Mouse (Mus musculus): ENCODE results near the gene Pgam5. TPM values are rescaled to one million over a fixed set of nuclear protein-coding genes. Genes with fewer than 3 reads are reported as not detected.

Pgam5 gene
- total and polyA plus RNA-seq, 2 experiments from 2014 or later = 39.6 to 76.6 TPM

DNA sequence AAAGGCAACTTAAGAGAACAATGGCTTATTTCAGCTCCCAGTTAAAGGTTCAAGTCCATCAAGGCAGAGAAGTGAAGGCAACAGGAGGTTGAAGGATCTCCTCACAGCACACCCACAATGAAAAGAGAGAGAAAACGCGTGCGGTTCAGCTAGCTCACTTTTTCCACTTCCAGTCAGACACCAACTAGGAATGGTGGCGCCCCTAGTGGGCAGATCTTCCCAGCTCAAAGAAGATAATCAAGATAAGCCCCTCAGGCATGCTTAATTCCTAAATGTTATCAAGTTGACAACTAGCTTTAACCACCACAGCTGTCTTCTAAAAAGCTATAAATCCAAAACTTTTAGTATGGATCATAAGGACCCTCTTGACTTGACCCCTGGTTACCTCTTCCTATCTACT lies 14.8 kb upstream of the Pgam5 start:
- WGBS = 6% methylated on average over 4 of the region's 4 CpGs
- no peaks in the 10 kb centered on the region for H3K9me3 ChIP-seq (replicated peaks; ENCODE audit: control insufficient read depth, low read length)
- ATAC-seq (ENCODE audit: insufficient read depth, low read depth) (no peak), DNase-seq (ENCODE audit: low spot score) (peak; percentile 17)
- peak; percentile 42 for TF ChIP-seq CTCF (IDR thresholded peaks at IDR 0.05; ENCODE audit: low read depth)
- TF ChIP-seq EP300 (IDR thresholded peaks at IDR 0.05; ENCODE audit: low read depth) = no peak
- H3K27me3 ChIP-seq (ENCODE audit: control insufficient read depth, insufficient read depth, low read length) = no peaks in the 10 kb centered on the region
- no peak overlapping the region for H3K27ac ChIP-seq (ENCODE audit: low read depth)
- H3K36me3 ChIP-seq (replicated peaks; ENCODE audit: control insufficient read depth, insufficient read depth, low read length) = peaks cover 5% of the 10 kb centered on the region
- peak overlapping the region; percentile 77; the same call in 1 of the 2 replicates for H3K9ac ChIP-seq (replicated peaks; ENCODE audit: low read depth, low read length)
- H3K4me1 ChIP-seq (ENCODE audit: control insufficient read depth, insufficient read depth) = peaks cover 9% of the 10 kb centered on the region
- H3K4me3 ChIP-seq (ENCODE audit: low read depth, low read length) = peak overlapping the region; percentile 71
- H3K4me2 ChIP-seq (ENCODE audit: low read depth, low read length) = peak overlapping the region; percentile 79

DNA sequence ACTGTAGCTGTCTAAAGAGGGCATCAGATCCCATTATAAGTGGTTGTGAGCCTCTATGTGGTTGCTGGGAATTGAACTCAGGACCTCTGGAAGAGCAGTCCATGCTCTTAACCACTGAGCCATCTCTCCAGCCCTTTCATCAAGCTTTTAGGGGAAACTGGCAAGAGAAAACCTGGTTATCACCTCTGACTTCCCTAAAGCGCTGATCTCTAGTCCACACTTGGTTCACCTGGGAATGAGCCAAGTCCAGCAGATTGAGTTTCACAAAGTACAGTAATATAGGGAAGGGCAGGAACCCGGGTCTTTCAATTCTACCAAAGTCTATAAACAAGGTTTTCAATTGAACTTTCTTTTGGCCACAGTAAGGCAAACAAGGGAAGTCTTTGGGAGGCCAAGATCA lies 12.3 kb upstream of the Pgam5 start:
- TF ChIP-seq EP300 (IDR thresholded peaks at IDR 0.05; ENCODE audit: low read depth) (no peak), CTCF (IDR thresholded peaks at IDR 0.05; ENCODE audit: low read depth) (no peak)
- Histone ChIP-seq H3K9me3 (replicated peaks; ENCODE audit: control insufficient read depth, low read length) (no peaks in the 10 kb centered on the region), H3K4me1 (ENCODE audit: control insufficient read depth, insufficient read depth) (peaks cover 9% of the 10 kb centered on the region), H3K9ac (replicated peaks; ENCODE audit: low read depth, low read length) (no peak overlapping the region), H3K4me2 (ENCODE audit: low read depth, low read length) (no peak overlapping the region), H3K27me3 (ENCODE audit: control insufficient read depth, insufficient read depth, low read length) (no peaks in the 10 kb centered on the region), H3K4me3 (ENCODE audit: low read depth, low read length) (no peak overlapping the region), H3K36me3 (replicated peaks; ENCODE audit: control insufficient read depth, insufficient read depth, low read length) (peaks cover 4% of the 10 kb centered on the region; the same call in 1 of the 2 replicates), H3K27ac (ENCODE audit: low read depth) (no peak overlapping the region)
- DNase-seq (ENCODE audit: low spot score) (no peak), ATAC-seq (ENCODE audit: insufficient read depth, low read depth) (no peak)
- WGBS = 64% methylated on average over 2 of the region's 2 CpGs

DNA sequence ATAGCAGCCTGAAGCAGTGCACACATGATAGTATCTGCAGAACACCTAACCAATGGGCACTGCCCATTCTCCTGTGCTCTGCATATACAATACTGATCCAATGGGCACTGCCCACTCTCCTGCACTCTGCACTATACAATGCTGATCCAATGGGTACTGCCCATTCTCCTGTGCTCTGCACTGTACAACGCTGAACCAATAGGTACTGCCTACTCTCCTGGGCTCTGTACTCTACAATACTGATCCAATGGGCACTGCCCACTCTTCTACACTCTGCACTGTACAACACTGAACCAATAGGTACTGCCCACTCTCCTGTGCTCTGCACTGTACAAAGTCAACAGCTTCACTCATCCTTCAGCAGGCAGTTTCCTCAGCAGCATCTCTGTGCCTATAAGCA lies 7.2 kb upstream of the Pgam5 start:
- Histone ChIP-seq H3K27me3 (ENCODE audit: control insufficient read depth, insufficient read depth, low read length) (no peaks in the 10 kb centered on the region), H3K9me3 (replicated peaks; ENCODE audit: control insufficient read depth, low read length) (no peaks in the 10 kb centered on the region), H3K4me2 (ENCODE audit: low read depth, low read length) (no peak overlapping the region), H3K27ac (ENCODE audit: low read depth) (no peak overlapping the region), H3K4me1 (ENCODE audit: control insufficient read depth, insufficient read depth) (no peaks in the 10 kb centered on the region), H3K9ac (replicated peaks; ENCODE audit: low read depth, low read length) (no peak overlapping the region), H3K4me3 (ENCODE audit: low read depth, low read length) (no peak overlapping the region), H3K36me3 (replicated peaks; ENCODE audit: control insufficient read depth, insufficient read depth, low read length) (peaks cover 4% of the 10 kb centered on the region; the same call in 1 of the 2 replicates)
- ATAC-seq (ENCODE audit: insufficient read depth, low read depth) = no peak
- no peak for DNase-seq (ENCODE audit: low spot score)
- 84% methylated on average over 1 of the region's 1 CpGs for WGBS
- TF ChIP-seq CTCF (IDR thresholded peaks at IDR 0.05; ENCODE audit: low read depth) (no peak), EP300 (IDR thresholded peaks at IDR 0.05; ENCODE audit: low read depth) (no peak)

DNA sequence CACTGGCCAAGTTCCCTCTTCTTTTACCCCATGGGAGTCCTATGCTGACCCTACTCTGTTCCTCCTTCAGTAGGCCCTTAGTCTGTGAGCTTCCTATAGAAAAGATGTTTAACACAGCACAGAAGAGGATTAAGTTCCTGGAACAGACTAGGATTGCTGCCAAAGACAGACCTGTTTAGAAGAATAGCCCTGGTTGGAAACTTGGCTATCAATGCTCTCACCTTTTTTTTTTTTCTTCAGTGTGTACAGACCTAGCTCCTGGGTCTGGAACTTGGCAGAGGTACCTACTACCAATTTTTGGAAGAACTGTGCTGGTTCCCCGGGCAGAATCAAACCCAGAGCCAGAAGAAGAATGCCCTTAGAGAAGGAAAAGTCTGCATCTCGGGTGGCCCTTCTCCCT lies 6.7 kb upstream of the Pgam5 start:
- WGBS = 71% methylated on average over 2 of the region's 2 CpGs
- Histone ChIP-seq H3K4me1 (ENCODE audit: control insufficient read depth, insufficient read depth) (no peaks in the 10 kb centered on the region), H3K27me3 (ENCODE audit: control insufficient read depth, insufficient read depth, low read length) (no peaks in the 10 kb centered on the region)

DNA sequence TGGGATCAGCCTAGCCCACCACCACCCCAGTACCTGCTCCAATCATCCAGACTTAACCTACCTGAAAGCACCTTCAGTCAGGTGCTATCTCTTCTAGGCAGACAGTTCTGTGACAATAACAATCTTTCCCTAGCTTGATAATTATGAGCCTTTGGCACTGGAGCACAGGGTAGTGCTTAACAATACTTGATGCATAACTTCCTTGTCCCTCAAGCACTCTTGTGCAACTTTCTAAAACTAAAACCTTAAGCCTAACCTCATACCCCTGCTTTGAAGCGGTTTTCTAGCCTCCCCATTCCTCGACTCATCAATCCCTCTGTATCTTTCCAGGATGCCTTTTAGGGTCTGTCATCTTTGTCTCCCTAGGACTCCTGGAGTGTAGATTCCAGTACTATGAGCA lies 5.1 kb upstream of the Pgam5 start:
- WGBS = 61% methylated on average over 2 of the region's 2 CpGs
- H3K9me3 ChIP-seq (replicated peaks; ENCODE audit: control insufficient read depth, low read length) = no peaks in the 10 kb centered on the region
- DNase-seq (ENCODE audit: low spot score) (no peak), ATAC-seq (ENCODE audit: insufficient read depth, low read depth) (no peak)
- TF ChIP-seq EP300 (IDR thresholded peaks at IDR 0.05; ENCODE audit: low read depth) = no peak
- TF ChIP-seq CTCF (IDR thresholded peaks at IDR 0.05; ENCODE audit: low read depth) = no peak
- no peak overlapping the region for H3K27ac ChIP-seq (ENCODE audit: low read depth)
- H3K9ac ChIP-seq (replicated peaks; ENCODE audit: low read depth, low read length) = no peak overlapping the region
- no peak overlapping the region for H3K4me2 ChIP-seq (ENCODE audit: low read depth, low read length)
- H3K4me3 ChIP-seq (ENCODE audit: low read depth, low read length) = no peak overlapping the region
- no peaks in the 10 kb centered on the region for H3K27me3 ChIP-seq (ENCODE audit: control insufficient read depth, insufficient read depth, low read length)
- H3K4me1 ChIP-seq (ENCODE audit: control insufficient read depth, insufficient read depth) = no peaks in the 10 kb centered on the region
- H3K36me3 ChIP-seq (replicated peaks; ENCODE audit: control insufficient read depth, insufficient read depth, low read length) = peaks cover 4% of the 10 kb centered on the region; the same call in 1 of the 2 replicates

More for the DNA sequence above, 6.7 kb upstream of the Pgam5 start:
- no peak overlapping the region for H3K27ac ChIP-seq (ENCODE audit: low read depth)
- ATAC-seq (ENCODE audit: insufficient read depth, low read depth) = no peak
- H3K4me3 ChIP-seq (ENCODE audit: low read depth, low read length) = no peak overlapping the region
- H3K4me2 ChIP-seq (ENCODE audit: low read depth, low read length) = no peak overlapping the region
- H3K36me3 ChIP-seq (replicated peaks; ENCODE audit: control insufficient read depth, insufficient read depth, low read length) = peaks cover 4% of the 10 kb centered on the region; the same call in 1 of the 2 replicates
- no peaks in the 10 kb centered on the region for H3K9me3 ChIP-seq (replicated peaks; ENCODE audit: control insufficient read depth, low read length)
- H3K9ac ChIP-seq (replicated peaks; ENCODE audit: low read depth, low read length) = no peak overlapping the region
- TF ChIP-seq CTCF (IDR thresholded peaks at IDR 0.05; ENCODE audit: low read depth) (no peak), EP300 (IDR thresholded peaks at IDR 0.05; ENCODE audit: low read depth) (no peak)
- DNase-seq (ENCODE audit: low spot score) = no peak

DNA sequence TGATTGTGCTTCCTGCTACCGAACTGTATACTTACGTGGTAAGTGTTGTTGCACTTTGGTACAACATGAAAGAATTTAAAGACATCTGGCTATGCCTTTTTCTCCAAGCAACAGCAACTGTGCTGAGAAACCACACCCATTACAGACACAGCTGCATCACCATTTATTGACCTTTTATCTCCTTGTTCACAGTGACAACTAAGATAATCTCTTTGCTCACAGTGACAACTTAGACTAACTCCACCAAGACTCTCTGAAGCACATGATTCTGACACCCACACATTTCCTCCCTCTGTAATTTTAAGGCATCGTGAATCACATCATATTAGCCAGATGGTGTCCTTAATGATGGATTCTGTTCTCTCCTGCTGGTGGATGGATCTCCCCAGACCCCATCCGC lies 4.4 kb upstream of the Pgam5 start:
- Histone ChIP-seq H3K4me2 (ENCODE audit: low read depth, low read length) (no peak overlapping the region), H3K9me3 (replicated peaks; ENCODE audit: control insufficient read depth, low read length) (no peaks in the 10 kb centered on the region), H3K9ac (replicated peaks; ENCODE audit: low read depth, low read length) (no peak overlapping the region), H3K4me1 (ENCODE audit: control insufficient read depth, insufficient read depth) (no peaks in the 10 kb centered on the region), H3K4me3 (ENCODE audit: low read depth, low read length) (no peak overlapping the region), H3K27me3 (ENCODE audit: control insufficient read depth, insufficient read depth, low read length) (no peaks in the 10 kb centered on the region), H3K36me3 (replicated peaks; ENCODE audit: control insufficient read depth, insufficient read depth, low read length) (peaks cover 4% of the 10 kb centered on the region; the same call in 1 of the 2 replicates), H3K27ac (ENCODE audit: low read depth) (no peak overlapping the region)
- ATAC-seq (ENCODE audit: insufficient read depth, low read depth) (no peak), DNase-seq (ENCODE audit: low spot score) (no peak)
- no peak for TF ChIP-seq EP300 (IDR thresholded peaks at IDR 0.05; ENCODE audit: low read depth)
- no peak for TF ChIP-seq CTCF (IDR thresholded peaks at IDR 0.05; ENCODE audit: low read depth)
- WGBS = 75% methylated on average over 4 of the region's 4 CpGs

All from heart, postnatal 0 days (tissue).